9 mouse cellular contexts compared by ENCODE assay signal in the genomic region with DNA sequence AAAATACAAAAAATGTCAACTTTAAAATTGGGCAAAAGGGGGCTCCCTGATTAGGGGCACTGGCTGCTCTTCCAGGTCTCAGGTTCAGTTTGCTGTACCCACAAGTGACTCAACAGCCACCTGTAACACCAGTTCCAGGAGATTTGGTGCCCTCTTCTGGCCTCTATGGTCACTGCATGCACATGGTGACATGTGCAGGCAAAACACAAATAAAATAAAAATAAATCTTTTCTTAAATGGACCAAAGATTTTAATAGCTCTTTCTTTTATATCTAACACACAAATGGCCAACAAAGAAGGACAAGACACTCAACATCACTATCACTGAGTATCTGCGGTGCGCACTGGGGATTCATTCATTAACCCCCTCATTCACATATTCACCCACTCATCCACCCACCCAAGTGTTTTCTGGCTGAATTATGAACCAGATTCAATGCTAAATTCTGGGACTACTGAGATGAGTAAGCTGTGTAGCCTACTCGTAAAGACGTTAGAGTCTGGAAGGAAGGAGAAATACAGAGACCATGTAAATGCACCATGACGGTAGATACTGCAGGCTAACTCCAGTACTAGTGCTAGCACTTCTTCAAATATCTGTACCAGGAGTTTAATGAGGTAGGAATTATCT. TPM values are rescaled to one million over a fixed set of nuclear protein-coding genes. Genes with fewer than 3 reads are reported as not detected.
DNase-seq lines count a peak whose midpoint lies in the region; ATAC-seq lines count a peak whose summit lies in the region.
"Had no signal": no experiment of that assay in that cellular context is flagged by ENCODE, and none has a peak within 500 bp of the region (broad histone marks: within the 10 kb centered on the region; RNA-seq: fewer than 3 reads in every experiment).

No protein-coding gene starts in this region.

- peaks cover 20% of the 10 kb centered on the region for H3K4me1 ChIP-seq in midbrain, embryonic 14.5 days (ENCODE audit: control insufficient read depth, insufficient read depth, low read length)
- peaks cover 40% of the 10 kb centered on the region for H3K4me1 ChIP-seq in midbrain, embryonic 15.5 days

- H3K36me3 ChIP-seq in midbrain, embryonic 14.5 days (ENCODE audit: control insufficient read depth, insufficient read depth, low read length): no peaks in the 10 kb centered on the region
- no peaks in the 10 kb centered on the region for H3K36me3 ChIP-seq in midbrain, embryonic 15.5 days (replicated peaks)
- H3K36me3 ChIP-seq: neural tube, embryonic 13.5 days had no signal

- no peak overlapping the region for H3K9ac ChIP-seq in midbrain, embryonic 14.5 days (replicated peaks; ENCODE audit: low read length)
- H3K9ac ChIP-seq in midbrain, embryonic 15.5 days: no peak overlapping the region
- H3K9ac ChIP-seq: neural tube, embryonic 13.5 days had no signal

- H3K4me2 ChIP-seq in midbrain, embryonic 14.5 days (ENCODE audit: low read length): no peak overlapping the region
- H3K4me2 ChIP-seq in midbrain, embryonic 15.5 days: no peak overlapping the region
- H3K4me2 ChIP-seq: neural tube, embryonic 13.5 days had no signal

- peak; percentile 51 for DNase-seq in cerebellum, adult 11-12 months
- no peak for DNase-seq in cerebellum, adult 11 months
- DNase-seq in midbrain, embryonic 14.5 days: peak; percentile 78
- peak; percentile 85 to 90 for DNase-seq in cerebellum, postnatal 10 days
- peak; percentile 55 to 80 for DNase-seq in kidney, postnatal 25 days
- DNase-seq in lung, postnatal 25 days (ENCODE audit: low spot score): peak; percentile 40
- DNase-seq in spleen, postnatal 36 days (ENCODE audit: low spot score in 2 of 2): peak; percentile 56 to 67

- no peak for ATAC-seq in midbrain, embryonic 14.5 days (ENCODE audit: low FRiP score, low TSS enrichment)
- no peak for ATAC-seq in midbrain, embryonic 15.5 days (replicated peaks)

- WGBS in midbrain, embryonic 14.5 days: 92% methylated on average over 5 of the region's 5 CpGs
- WGBS in midbrain, embryonic 15.5 days: 86% methylated on average over 5 of the region's 5 CpGs

- H3K9me3 ChIP-seq in midbrain, embryonic 14.5 days (ENCODE audit: control insufficient read depth, low read length): no peaks in the 10 kb centered on the region
- H3K9me3 ChIP-seq in midbrain, embryonic 15.5 days: no peaks in the 10 kb centered on the region
- H3K9me3 ChIP-seq: neural tube, embryonic 13.5 days had no signal

- no peak overlapping the region for H3K27ac ChIP-seq in midbrain, embryonic 14.5 days (replicated peaks; ENCODE audit: low read depth, low read length)
- no peak overlapping the region for H3K27ac ChIP-seq in midbrain, embryonic 15.5 days
- H3K27ac ChIP-seq: neural tube, embryonic 13.5 days had no signal

- no peak overlapping the region for H3K4me3 ChIP-seq in midbrain, embryonic 14.5 days (replicated peaks; ENCODE audit: low read depth, low read length)
- H3K4me3 ChIP-seq in midbrain, embryonic 15.5 days: no peak overlapping the region
- H3K4me3 ChIP-seq: neural tube, embryonic 13.5 days had no signal

- H3K27me3 ChIP-seq in midbrain, embryonic 14.5 days (ENCODE audit: control insufficient read depth, insufficient read depth, low read length): no peaks in the 10 kb centered on the region
- H3K27me3 ChIP-seq in midbrain, embryonic 15.5 days (replicated peaks): no peaks in the 10 kb centered on the region
- H3K27me3 ChIP-seq: neural tube, embryonic 13.5 days had no signal

RNA-seq across cellular contexts. Expression of gene Rnf34, which starts 44.3 kb away (rescaled TPM):
- 41.2 and 62.7 TPM in 2 replicates for polyA plus RNA-seq in midbrain, embryonic 14.5 days (2014; fragmentation: Nextera tagmentation; extraction: Ambion mirVana)
- polyA plus RNA-seq in midbrain, embryonic 15.5 days (2015; fragmentation: Nextera tagmentation; extraction: Ambion mirVana): 49.9 TPM in 2 replicates
